Mouse (Mus musculus) cortical plate, adult 2 months (tissue): ENCODE measurements around the gene Tmem123.

ENCODE experiments used
- CTCF ChIP-seq: fragments of 200-500 bp; IDR thresholded peaks from 2 replicates; pipeline ENCODE4 v1.5.1; 2011; ENCODE audit warnings: mild to moderate bottlenecking, control low read depth, low read length; ENCODE audit not compliant: insufficient read depth; ENCODE audit errors: extremely low read depth
- POLR2A ChIP-seq: fragments of 200-500 bp; IDR thresholded peaks from 2 replicates; pipeline ENCODE4 v1.6.1; 2011; ENCODE audit warnings: mild to moderate bottlenecking, low read length, control low read depth; ENCODE audit not compliant: insufficient read depth; ENCODE audit errors: extremely low read depth

GRCm38 (mm10) chr9:7763614-7764300 is at the start of gene Tmem123:
- TF ChIP-seq CTCF (no peak), POLR2A (no peak)
